Mouse (Mus musculus) lung, embryonic 15.5 days (tissue): Measurements from ENCODE around the gene Nf2. TPM values are rescaled to one million over a fixed set of nuclear protein-coding genes. Genes with fewer than 3 reads are reported as not detected.

Experiments
- ATAC-seq: fragments of 200-750 bp; cut with Nextera tagmentation; 2 replicates; pipeline ENCODE4 v1.8.0; 2017; ENCODE audit warnings: moderate number of reproducible peaks, borderline replicate concordance; ENCODE audit not compliant: low FRiP score, low TSS enrichment; ENCODE audit errors: extremely low read depth
- H3K27ac ChIP-seq: fragments of 300-500 bp; sonication (generic); 2 replicates; pipeline ENCODE4 v1.5.1; 2015; ENCODE audit warnings: moderate library complexity, mild to moderate bottlenecking, inconsistent platforms
- H3K27me3 ChIP-seq: fragments of 300-500 bp; sonication (generic); 2 replicates; pipeline ENCODE4 v1.6.1; 2015; ENCODE audit warnings: inconsistent platforms
- H3K36me3 ChIP-seq: fragments of 300-500 bp; sonication (generic); 2 replicates; pipeline ENCODE4 v1.6.1; 2015; ENCODE audit warnings: inconsistent platforms
- H3K4me1 ChIP-seq: fragments of 300-500 bp; sonication (generic); 2 replicates; pipeline ENCODE4 v1.6.1; 2015; ENCODE audit warnings: inconsistent platforms
- H3K4me2 ChIP-seq: fragments of 300-500 bp; sonication (generic); 2 replicates; pipeline ENCODE4 v1.6.1; 2015; ENCODE audit warnings: inconsistent platforms, mild to moderate bottlenecking, moderate library complexity
- H3K4me3 ChIP-seq: fragments of 300-500 bp; sonication (generic); 2 replicates; pipeline ENCODE4 v1.5.1; 2015; ENCODE audit warnings: mild to moderate bottlenecking, inconsistent platforms
- H3K9ac ChIP-seq: fragments of 300-500 bp; sonication (generic); 2 replicates; pipeline ENCODE4 v1.6.1; 2015; ENCODE audit warnings: inconsistent platforms
- H3K9me3 ChIP-seq: fragments of 300-500 bp; sonication (generic); 2 replicates; pipeline ENCODE4 v1.6.1; 2016; ENCODE audit warnings: inconsistent platforms
- WGBS: fragments of 180-500 bp; shearing (Covaris S2); methylation state at CpG from one replicate; pipeline ENCODE4 v1.1.7; 2015; 5-methylcytosine and 5-hydroxymethylcytosine counted together
- polyA plus RNA-seq: library from polyadenylated mRNA; unstranded; fragments of >200 nt; fragmentation: Nextera tagmentation; extraction: Ambion mirVana; gene quantifications from 2 replicates; pipeline ENCODE4 v1.2.1, GENCODE M21; 2015

The Nf2 gene
- polyA plus RNA-seq, 1 experiment from 2014 or later: 46.3 TPM

- WGBS: 43% methylated on average over 11 of the region's 11 CpGs
These were observed 12.7 kb upstream of the Nf2 start for GRCm38 (mm10) chr11:4861816-4862604.

GRCm38 (mm10) chr11:4860986-4861385, 11.7 kb upstream of the Nf2 start:
- Histone ChIP-seq H3K4me1 (no peaks in the 10 kb centered on the region), H3K9me3 (no peaks in the 10 kb centered on the region), H3K4me2 (no peak overlapping the region), H3K9ac (no peak overlapping the region), H3K27me3 (no peaks in the 10 kb centered on the region), H3K36me3 (no peaks in the 10 kb centered on the region), H3K27ac (no peak overlapping the region), H3K4me3 (no peak overlapping the region)
- WGBS: 43% methylated on average over 1 of the region's 1 CpGs
- no peak for ATAC-seq

More at GRCm38 (mm10) chr11:4861816-4862604, 12.7 kb upstream of the Nf2 start:
- no peaks in the 10 kb centered on the region for H3K9me3 ChIP-seq
- no peaks in the 10 kb centered on the region for H3K36me3 ChIP-seq
- H3K27me3 ChIP-seq: no peaks in the 10 kb centered on the region
- ATAC-seq: no peak
- H3K9ac ChIP-seq: no peak overlapping the region
- no peak overlapping the region for H3K4me3 ChIP-seq
- H3K4me2 ChIP-seq: no peak overlapping the region
- no peak overlapping the region for H3K27ac ChIP-seq
- no peaks in the 10 kb centered on the region for H3K4me1 ChIP-seq

GRCm38 (mm10) chr11:4858416-4858815, 9.1 kb upstream of the Nf2 start:
- H3K4me1 ChIP-seq: no peaks in the 10 kb centered on the region

GRCm38 (mm10) chr11:4854181-4854580, 4.8 kb upstream of the Nf2 start:
- H3K9me3 ChIP-seq: no peaks in the 10 kb centered on the region
- no peak overlapping the region for H3K27ac ChIP-seq
- no peak overlapping the region for H3K4me2 ChIP-seq
- no peak overlapping the region for H3K4me3 ChIP-seq
- H3K27me3 ChIP-seq: no peaks in the 10 kb centered on the region
- peaks cover 4% of the 10 kb centered on the region; the same call in 1 of the 2 replicates for H3K4me1 ChIP-seq
- H3K9ac ChIP-seq: no peak overlapping the region
- WGBS: 96% methylated on average over 5 of the region's 5 CpGs
- H3K36me3 ChIP-seq: no peaks in the 10 kb centered on the region
- no peak for ATAC-seq

More at GRCm38 (mm10) chr11:4858416-4858815, 9.1 kb upstream of the Nf2 start:
- Histone ChIP-seq H3K4me3 (no peak overlapping the region), H3K9ac (no peak overlapping the region), H3K9me3 (no peaks in the 10 kb centered on the region), H3K4me2 (no peak overlapping the region), H3K27ac (no peak overlapping the region), H3K27me3 (no peaks in the 10 kb centered on the region), H3K36me3 (no peaks in the 10 kb centered on the region)
- no peak for ATAC-seq
- 42% methylated on average over 2 of the region's 2 CpGs for WGBS

GRCm38 (mm10) chr11:4853021-4853420, 3.7 kb upstream of the Nf2 start:
- no peaks in the 10 kb centered on the region for H3K36me3 ChIP-seq
- H3K9ac ChIP-seq: no peak overlapping the region
- no peak for ATAC-seq
- H3K9me3 ChIP-seq: no peaks in the 10 kb centered on the region
- no peaks in the 10 kb centered on the region for H3K27me3 ChIP-seq
- H3K4me1 ChIP-seq: peaks cover 5% of the 10 kb centered on the region; the same call in 1 of the 2 replicates
- no peak overlapping the region for H3K4me3 ChIP-seq
- H3K4me2 ChIP-seq: no peak overlapping the region
- no peak overlapping the region for H3K27ac ChIP-seq

- no peak overlapping the region for H3K9ac ChIP-seq
- WGBS: 88% methylated on average over 2 of the region's 2 CpGs
- peak overlapping the region; percentile 61; the same call in 1 of the 2 replicates for H3K4me2 ChIP-seq
- H3K9me3 ChIP-seq: no peaks in the 10 kb centered on the region
- peaks cover 10% of the 10 kb centered on the region; the same call in 1 of the 2 replicates for H3K4me1 ChIP-seq
- no peak for ATAC-seq
- peak overlapping the region; percentile 100 for H3K4me3 ChIP-seq
- H3K36me3 ChIP-seq: no peaks in the 10 kb centered on the region
- no peaks in the 10 kb centered on the region for H3K27me3 ChIP-seq
- H3K27ac ChIP-seq: no peak overlapping the region
These were observed 1.1 kb upstream of the Nf2 start for GRCm38 (mm10) chr11:4850404-4850803.

- peak overlapping the region; percentile 80 for H3K27ac ChIP-seq
- peak overlapping the region; percentile 96 for H3K9ac ChIP-seq
- peak; percentile 48 for ATAC-seq
- H3K36me3 ChIP-seq: no peaks in the 10 kb centered on the region
- peak overlapping the region; percentile 100 for H3K4me3 ChIP-seq
- H3K4me2 ChIP-seq: peak overlapping the region; percentile 72
- H3K27me3 ChIP-seq: no peaks in the 10 kb centered on the region
- WGBS: under 1% methylated on average over 50 of the region's 50 CpGs
- H3K9me3 ChIP-seq: no peaks in the 10 kb centered on the region
- peaks cover 10% of the 10 kb centered on the region; the same call in 1 of the 2 replicates for H3K4me1 ChIP-seq
These were observed 670 bp downstream of the Nf2 start for GRCm38 (mm10) chr11:4848483-4849248.

- Histone ChIP-seq H3K9me3 (no peaks in the 10 kb centered on the region), H3K27me3 (no peaks in the 10 kb centered on the region), H3K4me1 (no peaks in the 10 kb centered on the region; the same call in 1 of the 2 replicates), H3K9ac (no peak overlapping the region), H3K36me3 (no peaks in the 10 kb centered on the region), H3K4me3 (no peak overlapping the region), H3K4me2 (no peak overlapping the region), H3K27ac (no peak overlapping the region)
- no peak for ATAC-seq
- 78% methylated on average over 3 of the region's 3 CpGs for WGBS
These were observed 8.3 kb downstream of the Nf2 start for GRCm38 (mm10) chr11:4840942-4841526.

GRCm38 (mm10) chr11:4838235-4838634, 11.1 kb downstream of the Nf2 start:
- Histone ChIP-seq H3K9me3 (no peaks in the 10 kb centered on the region), H3K4me1 (no peaks in the 10 kb centered on the region; the same call in 1 of the 2 replicates), H3K27me3 (no peaks in the 10 kb centered on the region), H3K4me3 (no peak overlapping the region), H3K9ac (no peak overlapping the region), H3K4me2 (no peak overlapping the region), H3K27ac (no peak overlapping the region), H3K36me3 (no peaks in the 10 kb centered on the region)
- WGBS: 69% methylated on average over 1 of the region's 1 CpGs
- ATAC-seq: no peak

- no peaks in the 10 kb centered on the region for H3K27me3 ChIP-seq
- no peak overlapping the region for H3K4me2 ChIP-seq
- no peak overlapping the region for H3K4me3 ChIP-seq
- H3K9ac ChIP-seq: no peak overlapping the region
- H3K9me3 ChIP-seq: no peaks in the 10 kb centered on the region
- 69% methylated on average over 5 of the region's 5 CpGs for WGBS
- no peaks in the 10 kb centered on the region; the same call in 1 of the 2 replicates for H3K4me1 ChIP-seq
- no peak overlapping the region for H3K27ac ChIP-seq
- ATAC-seq: no peak
- H3K36me3 ChIP-seq: no peaks in the 10 kb centered on the region
These were observed 12.0 kb downstream of the Nf2 start for GRCm38 (mm10) chr11:4837342-4837741.

GRCm38 (mm10) chr11:4836755-4837154, 12.6 kb downstream of the Nf2 start:
- Histone ChIP-seq H3K4me1 (no peaks in the 10 kb centered on the region; the same call in 1 of the 2 replicates), H3K36me3 (no peaks in the 10 kb centered on the region), H3K9me3 (no peaks in the 10 kb centered on the region), H3K27ac (no peak overlapping the region), H3K4me2 (no peak overlapping the region), H3K9ac (no peak overlapping the region), H3K27me3 (no peaks in the 10 kb centered on the region), H3K4me3 (no peak overlapping the region)
- no peak for ATAC-seq
- WGBS: 53% methylated on average over 6 of the region's 6 CpGs
